Mouse (Mus musculus) left cerebral cortex, adult 11 months (tissue): ENCODE data around the gene Gm7030.
"Not testable (repeated sequence)": the region's sequence is repeated elsewhere in the genome, so short reads cannot be mapped to it uniquely, and the experiment has no call there.

ENCODE experiments used
- DNase-seq: peaks from one replicate; pipeline ENCODE4 v3.0.0; 2022; ENCODE audit warnings: low spot score

The Gm7030 gene

GRCm38 (mm10) chr17:36128968-36129817, at the start of gene Gm7030:
Gene Gm7030 (minus strand): TSS chr17:36129425.
- DNase-seq = not testable (repeated sequence)

DNA sequence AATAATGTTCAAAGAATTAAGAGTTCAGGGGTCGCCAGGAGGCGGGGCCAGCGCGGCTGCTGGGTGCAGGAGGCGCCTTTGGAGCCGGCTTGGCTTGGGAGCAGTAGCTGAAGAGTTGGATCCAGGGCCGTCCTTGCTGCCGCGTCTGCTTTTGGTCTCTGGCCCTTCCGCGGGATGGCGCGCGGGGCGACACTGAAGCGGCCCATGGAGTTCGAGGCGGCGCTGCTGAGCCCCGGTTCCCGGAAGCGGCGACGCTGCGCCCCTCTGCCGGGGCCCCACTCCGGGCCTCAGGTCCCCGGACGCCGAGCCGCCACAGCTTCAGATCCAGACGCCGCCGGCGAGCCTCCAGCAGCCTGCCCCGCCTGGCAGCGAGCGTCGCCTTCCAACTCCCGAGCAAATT, 49.7 kb upstream of the Gm7030 start:
- not testable (repeated sequence) for DNase-seq

GRCm38 (mm10) chr17:36176132-36176531, 46.9 kb upstream of the Gm7030 start:
- not testable (repeated sequence) for DNase-seq

DNA sequence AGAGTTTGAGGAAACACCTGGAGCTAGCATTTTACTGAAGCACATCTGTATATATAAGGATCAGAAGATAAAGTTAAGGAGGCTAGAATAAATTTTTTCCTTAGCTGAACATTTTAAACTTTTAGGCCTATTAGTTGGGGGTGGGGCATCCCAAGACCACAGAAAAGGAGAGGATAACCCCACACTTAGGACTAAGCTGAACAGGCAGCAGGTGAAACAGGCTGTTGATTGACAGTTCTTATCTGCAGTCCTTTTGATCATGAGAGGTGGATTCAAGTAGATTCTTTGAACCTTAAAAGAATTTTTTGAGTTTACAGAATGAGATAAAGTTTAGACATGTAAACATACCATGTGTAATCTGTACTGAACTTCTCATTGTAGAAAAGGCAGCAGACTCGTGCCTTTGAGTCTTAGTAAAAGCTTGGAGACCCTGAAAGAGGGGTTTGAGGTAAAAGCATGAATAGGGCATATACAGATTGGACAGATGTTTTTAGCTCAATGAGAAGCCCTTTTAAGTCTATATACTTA, 41.1 kb upstream of the Gm7030 start:
- DNase-seq = no peak

DNA sequence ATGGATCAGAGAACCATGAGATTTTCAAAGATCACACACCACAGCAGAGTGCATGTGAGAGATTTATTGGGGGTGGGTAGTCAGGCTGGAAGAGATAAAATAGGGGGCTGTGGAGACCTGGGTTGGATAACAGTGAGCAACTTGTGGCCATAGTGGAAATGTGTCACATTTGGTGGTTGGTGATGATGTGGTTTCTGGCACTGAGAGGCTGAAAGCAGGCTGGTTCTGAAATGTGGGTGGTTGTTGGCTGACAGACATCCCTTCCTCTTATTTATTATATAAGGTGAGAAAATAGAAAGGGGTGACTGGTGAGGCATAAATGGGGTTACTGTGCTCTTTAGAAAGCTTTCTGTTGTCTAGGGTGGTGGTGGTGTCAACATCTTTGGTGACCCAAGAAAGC, 40.5 kb upstream of the Gm7030 start:
- no peak for DNase-seq

GRCm38 (mm10) chr17:36169094-36169493, 39.9 kb upstream of the Gm7030 start:
- DNase-seq = not testable (repeated sequence)

- DNase-seq = no peak
Measured at GRCm38 (mm10) chr17:36168039-36168652, 38.9 kb upstream of the Gm7030 start, which contains the start of gene Gm8909. Gene Gm8909 (minus strand): TSS chr17:36168537.

DNA sequence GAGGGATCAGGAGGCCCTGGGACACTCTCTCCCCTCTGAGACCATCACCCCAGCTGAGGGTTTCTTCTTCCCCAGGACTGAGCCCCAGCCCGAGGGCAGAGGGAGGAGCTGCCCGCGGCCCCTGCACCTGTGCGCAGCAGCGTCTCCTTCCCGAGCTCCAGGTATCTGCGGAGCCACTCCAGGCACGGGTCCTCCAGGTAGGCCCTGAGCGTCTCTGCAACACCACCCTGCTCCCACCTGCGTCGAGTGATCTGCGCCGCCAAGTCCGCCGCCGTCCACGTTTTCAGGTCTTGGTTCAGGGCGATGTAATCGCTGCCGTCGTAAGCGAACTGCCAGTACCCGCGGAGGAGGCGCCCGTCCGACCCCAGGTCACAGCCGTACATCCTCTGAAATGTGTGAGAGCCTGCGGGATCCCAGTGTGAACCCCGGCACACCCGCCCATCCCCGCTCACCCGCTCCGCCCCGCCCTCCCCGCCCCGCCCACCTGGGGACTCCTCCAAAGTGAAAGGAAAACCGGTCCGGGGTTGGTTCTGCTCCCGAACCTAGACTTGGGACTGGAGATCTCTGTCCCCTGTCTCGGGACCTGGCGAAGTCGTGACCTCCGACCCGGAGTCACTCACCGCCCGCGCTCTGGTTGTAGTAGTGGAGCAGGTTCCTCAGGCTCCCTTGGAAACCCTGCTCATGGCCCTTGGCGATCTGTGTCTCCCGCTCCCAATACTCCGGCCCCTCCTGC, 38.2 kb upstream of the Gm7030 start:
- no peak for DNase-seq

DNA sequence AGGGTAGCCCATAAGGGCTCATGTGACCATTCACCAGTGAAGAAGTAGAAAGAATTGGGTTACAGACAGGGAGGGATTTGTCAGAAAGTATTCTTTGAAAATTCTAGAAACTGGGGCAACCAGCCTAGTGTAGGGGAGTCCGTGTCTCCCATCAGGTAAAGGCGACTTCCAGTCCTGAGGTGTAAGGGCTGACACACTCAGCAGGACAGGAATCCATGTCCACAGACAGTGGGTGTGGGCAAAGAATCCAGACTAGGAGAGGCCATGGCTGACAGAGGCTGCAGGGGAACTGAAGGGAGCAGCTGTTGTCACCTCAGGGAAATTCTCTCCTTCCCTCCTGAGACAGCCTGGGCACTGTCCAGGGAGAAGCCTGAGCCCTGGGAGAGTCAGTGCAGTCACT, 37.7 kb upstream of the Gm7030 start:
- DNase-seq = not testable (repeated sequence)

- no peak for DNase-seq
Measured at GRCm38 (mm10) chr17:36161129-36162051, 32.2 kb upstream of the Gm7030 start.

GRCm38 (mm10) chr17:36158264-36158663, 29.0 kb upstream of the Gm7030 start:
- not testable (repeated sequence) for DNase-seq

GRCm38 (mm10) chr17:36157782-36158181, 28.6 kb upstream of the Gm7030 start:
- not testable (repeated sequence) for DNase-seq

DNA sequence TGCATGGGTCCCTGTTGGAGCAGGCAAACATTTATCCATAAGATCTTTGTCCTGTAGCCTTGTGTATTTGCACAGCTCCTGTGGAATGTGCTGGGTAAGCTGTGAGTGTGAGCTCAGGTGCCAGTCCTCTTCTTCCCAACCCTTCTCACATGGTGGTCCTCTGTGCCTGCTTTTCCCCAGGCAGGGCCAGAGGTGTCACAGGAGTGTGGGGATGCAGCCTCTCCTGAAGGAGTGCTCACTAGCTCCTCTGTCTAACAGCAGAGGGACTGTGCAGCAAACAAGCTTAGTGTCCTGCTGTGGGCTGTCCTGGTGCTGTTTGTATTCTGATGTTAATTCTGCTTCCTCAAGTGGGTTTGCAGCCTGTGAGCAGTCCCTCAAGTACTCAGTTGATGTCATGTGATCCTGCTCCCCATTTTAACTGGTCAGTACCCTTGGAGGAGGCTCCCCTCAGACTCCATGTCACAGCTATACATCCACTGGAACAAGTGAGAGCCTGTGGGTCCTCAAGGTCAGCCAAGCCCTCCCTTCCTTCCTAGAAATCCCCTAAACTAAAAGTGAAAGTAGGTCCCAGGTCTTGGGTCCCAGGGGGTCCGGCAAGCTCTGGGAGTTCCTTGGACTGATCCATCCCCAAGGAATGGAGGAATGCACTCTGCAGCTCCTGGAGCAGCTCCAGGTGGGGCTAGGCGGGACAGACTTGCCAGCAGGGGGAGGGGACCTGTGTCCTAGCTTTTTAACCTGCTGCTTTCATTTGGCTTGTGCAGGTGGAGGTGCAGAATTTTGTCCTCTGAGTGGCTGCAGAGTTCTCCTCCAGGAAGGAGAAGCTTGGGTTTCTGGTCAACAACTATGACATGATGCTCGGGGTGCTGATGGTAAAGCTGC, 25.3 kb upstream of the Gm7030 start:
- DNase-seq = no peak

GRCm38 (mm10) chr17:36151200-36151599, 22.0 kb upstream of the Gm7030 start:
- not testable (repeated sequence) for DNase-seq

- DNase-seq = not testable (repeated sequence)
Measured at GRCm38 (mm10) chr17:36148468-36148867, 19.2 kb upstream of the Gm7030 start.

- not testable (repeated sequence) for DNase-seq
Measured at GRCm38 (mm10) chr17:36146937-36147336, 17.7 kb upstream of the Gm7030 start.

GRCm38 (mm10) chr17:36145861-36146156, 16.6 kb upstream of the Gm7030 start:
- DNase-seq = not testable (repeated sequence)

DNA sequence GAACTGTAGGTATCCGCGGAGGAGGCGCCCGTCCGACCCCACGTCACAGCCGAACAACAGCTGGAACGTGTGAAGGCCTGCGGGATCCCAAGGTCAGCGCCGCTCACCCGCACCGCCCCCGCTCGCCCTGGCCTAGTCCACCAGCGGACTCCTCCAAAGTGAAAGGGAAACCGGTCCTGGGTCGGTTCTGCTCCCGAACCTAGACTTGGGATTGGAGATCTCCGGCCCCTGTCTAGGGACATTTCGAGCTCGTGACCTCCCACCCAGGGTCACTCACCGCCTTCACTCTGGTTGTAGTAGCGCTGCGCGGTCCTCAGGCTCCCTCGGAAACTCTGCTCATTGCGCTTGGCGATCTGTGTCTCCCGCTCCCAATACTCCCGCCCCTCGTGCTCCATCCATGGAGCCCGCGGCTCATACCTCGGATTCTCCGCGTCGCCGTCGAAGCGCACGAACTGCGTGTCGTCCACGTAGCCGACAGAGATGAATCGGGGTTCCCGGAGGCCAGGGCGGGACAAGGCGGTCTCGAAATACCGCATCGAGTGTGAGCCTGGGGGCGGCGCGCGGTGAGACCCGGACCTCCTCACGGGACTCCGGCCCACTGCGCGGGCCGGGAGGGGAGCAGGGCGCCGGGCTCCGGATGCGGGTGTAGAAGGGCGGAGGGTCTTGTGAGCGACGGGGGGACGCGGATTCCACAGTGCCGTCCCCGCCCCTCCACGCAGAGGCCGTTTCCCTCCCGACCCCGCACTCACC, 16.1 kb upstream of the Gm7030 start:
- DNase-seq = no peak

DNA sequence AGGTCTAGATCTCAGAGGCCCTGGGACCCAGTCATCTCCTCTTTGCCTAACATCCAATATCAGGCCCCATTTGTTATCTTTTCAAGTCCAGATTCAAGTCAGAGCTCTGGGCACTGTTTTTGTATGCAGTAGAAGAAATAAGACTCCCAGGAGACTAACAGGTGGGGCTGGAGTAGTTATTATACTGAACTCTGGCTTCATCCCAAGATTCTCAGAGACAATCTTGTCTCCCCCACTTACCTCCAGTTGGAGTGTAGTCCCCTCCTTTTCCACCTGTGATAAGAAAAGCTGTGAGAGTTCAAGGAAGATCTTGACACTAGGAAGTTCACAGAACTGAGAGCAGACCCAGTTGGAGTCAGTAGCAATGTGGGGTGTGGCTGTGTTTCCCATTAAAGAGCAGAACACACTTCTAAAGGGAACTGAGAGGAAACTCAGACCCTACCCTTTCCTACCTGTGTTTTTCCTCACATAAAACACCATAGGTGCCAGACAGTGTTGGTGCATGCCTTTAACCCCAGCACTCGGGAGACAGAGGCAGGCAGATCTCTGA, 7.1 kb upstream of the Gm7030 start:
- DNase-seq = not testable (repeated sequence)
